Mouse (Mus musculus) c-Kit-negative CD71-positive TER-119-positive erythroid progenitor cells, embryonic 14.5 days (primary cell): ENCODE results near the gene 9230112D13Rik.

ENCODE experiments used
- DNase-seq: peaks from one replicate; pipeline ENCODE4 v3.0.0-alpha.2; 2013; ENCODE audit warnings: low read depth, low spot score

Gene 9230112D13Rik

DNA sequence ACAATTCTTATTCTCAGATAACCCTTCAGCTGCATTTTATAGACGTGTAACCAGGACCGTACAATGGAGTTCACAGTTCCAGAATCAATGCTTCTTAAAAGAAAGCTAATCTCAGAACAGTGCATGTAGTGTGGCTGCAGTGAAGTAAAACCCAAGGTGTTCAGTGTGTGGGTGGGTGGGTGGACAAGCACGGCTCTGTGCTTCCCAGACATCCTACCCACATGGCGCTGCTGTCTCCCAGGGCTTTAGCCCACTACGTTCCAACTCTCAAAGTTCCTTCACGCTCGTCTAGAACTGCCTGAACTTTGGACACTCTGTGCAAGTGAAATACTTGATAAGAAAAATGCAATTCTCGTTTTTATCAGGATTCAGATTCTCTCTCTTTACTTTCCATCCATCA is at the start of gene 9230112D13Rik:
9230112D13Rik (minus strand) TSS at position 101 of the 400 bp plus-strand sequence.
- no peak for DNase-seq

DNA sequence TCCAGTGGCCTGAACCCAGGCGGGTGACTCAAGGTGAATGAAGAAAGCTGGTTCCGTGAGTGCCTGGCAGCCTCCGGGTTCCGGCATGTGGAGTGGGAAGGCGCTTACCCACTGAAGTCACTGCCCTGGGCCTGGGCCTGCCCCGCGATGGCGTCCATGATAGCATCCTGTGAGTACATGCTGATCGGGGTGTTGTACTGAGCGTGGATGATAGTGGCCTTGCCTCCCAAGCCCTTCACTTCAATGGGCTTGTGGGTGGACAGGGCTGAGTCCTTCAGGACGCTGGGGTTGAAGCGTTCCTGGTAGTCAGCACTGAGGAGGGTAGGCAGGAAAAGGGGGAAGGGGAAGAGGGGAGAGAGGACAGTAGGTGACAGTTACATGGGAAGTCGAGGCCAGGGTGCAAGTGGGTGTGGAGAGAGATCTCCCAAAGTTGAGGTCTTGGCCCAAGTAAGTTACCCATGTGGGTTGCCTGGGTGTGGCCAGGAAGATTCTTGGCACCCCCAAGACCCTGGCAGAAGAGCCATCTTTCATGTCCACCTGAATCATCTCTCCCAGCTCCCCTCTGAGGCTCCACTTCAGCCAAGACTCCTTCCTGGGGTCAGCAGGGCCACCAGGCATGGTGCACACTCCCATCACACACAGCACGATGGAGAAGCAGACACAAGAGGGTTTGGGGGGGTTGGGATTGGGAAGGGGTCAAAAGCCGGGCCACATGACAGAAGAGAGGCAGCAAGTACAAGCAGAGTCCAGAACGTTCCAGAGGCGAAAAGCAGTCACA is 49.2 kb upstream of the 9230112D13Rik start:
- no peak for DNase-seq

DNA sequence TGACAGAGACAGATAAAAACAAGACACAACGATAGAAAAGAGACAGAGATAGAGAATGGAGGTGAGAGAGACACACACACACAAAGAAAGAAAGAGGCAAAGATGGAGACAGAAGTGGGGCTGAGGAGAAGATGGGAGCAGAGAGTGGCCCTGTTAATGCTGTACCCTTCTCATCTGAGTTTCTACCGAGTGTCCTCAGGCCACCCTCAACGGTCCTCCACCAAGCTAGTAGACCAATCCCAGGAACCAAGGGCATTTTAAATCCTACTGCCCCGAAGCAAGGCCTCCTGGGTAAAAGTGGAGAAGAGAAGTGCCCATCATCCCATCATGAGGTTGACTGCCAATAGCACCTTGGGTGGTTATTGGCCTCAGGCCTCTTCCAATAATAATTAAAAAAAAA is 48.3 kb upstream of the 9230112D13Rik start:
- no peak for DNase-seq

DNA sequence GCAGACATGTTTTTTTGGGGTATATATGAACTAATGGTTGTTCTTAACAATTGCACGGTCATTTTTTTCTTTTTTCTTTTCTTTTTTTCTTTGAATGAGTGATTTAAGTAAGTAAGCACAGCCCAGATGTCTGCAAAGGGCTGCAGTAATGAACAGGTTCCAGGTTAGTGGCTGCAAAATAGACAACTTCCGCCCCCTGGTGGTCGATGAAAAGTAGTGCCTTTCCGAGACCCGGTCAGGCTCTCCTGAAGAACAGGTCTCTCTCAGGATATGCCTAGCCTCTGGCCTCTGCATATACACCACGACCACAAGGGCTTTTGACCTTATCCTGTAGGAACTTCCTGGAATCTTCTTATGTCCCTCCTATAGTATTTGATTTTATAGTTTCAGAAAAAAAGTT is 47.7 kb upstream of the 9230112D13Rik start:
- peak; percentile 21 for DNase-seq

DNA sequence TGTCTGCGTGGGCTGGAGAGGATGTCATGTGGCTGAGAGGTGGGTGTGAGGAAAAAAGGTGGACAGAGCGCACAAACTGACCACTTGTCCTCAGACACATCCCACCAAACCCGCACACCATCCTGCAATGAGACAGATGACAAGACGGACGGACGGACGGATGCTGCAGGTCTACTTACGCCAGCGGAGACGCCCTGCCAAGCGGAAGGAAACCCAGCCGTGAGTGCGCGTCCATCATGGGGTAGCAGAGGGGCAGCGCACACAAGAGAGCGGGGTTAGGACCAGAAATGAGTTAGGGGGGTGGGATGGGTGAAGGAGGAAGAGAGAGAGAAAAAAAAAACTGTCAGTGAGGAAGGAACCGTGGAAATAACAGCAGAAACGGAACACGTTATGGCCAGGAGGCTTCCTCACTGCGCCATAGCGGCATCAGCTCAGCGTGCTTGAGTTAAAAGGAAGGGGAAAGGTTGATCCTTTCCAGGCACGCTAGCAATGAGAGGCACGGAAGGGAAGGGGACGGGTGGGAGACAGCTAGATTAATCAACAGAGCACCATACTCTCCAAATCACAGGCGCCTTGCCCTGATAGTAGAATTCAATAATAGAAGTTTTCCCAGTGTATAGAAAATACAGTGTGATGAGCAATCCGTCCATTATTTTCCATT is 47.1 kb upstream of the 9230112D13Rik start:
- DNase-seq: no peak

DNA sequence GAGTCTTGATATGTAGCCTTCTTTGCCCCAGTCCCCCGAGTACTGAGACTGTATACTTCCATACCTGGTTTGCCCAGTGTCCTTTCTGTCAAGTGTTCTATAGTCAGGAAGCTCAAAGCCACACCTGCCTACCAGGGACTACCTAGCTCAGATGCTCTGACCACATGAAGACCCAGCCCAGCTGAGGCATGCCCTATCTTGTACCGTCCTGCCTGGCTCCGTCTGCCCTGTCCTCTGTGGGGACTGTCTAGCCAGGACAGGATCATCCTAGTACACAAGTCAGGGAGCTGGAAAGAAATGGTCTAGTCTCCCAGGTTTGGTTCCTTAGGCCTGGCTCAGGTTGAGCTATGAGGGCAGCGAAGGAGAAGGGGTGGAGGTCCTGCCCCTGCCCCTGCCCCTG is 46.0 kb upstream of the 9230112D13Rik start:
- no peak for DNase-seq

DNA sequence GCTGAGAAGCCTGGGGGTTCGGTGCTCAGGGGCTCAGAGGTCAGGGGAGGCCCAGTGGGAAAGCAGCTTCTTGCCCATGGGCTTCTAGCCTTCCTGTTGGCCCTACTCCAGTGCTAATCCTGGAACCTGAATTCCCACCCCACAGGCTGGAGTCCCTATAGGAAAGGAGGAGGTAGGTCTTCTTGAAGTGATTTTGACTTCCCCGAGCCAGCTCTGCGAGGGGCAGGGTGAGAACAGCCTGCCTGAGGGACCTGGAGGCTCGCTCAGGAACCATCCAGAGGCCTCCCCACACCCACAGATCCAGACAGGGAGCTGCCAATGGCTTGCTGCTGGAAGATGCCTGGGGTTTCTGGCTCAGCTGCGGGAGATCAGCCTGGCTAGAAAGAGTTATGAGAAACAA is 45.1 kb upstream of the 9230112D13Rik start:
- no peak for DNase-seq

DNA sequence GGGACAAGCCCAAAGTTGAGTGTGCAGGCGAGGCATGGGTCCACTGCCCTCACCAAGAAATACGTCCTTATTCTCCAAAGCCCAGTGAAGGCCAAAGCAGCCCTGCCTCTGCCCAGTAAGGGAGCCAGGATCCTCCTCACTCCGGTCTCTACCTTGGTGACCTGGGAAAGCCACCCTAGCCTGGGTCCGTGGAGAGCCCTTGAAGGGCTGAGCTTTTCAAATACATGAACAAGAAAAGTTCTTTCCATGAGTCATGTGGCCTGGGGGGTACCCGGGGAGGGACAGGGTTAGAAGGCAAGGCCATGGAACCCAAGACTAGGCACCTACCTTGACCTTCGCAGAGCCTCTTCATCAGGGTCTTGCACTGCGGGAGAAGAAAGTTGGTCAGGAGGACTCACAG is 43.9 kb upstream of the 9230112D13Rik start:
- DNase-seq: no peak

DNA sequence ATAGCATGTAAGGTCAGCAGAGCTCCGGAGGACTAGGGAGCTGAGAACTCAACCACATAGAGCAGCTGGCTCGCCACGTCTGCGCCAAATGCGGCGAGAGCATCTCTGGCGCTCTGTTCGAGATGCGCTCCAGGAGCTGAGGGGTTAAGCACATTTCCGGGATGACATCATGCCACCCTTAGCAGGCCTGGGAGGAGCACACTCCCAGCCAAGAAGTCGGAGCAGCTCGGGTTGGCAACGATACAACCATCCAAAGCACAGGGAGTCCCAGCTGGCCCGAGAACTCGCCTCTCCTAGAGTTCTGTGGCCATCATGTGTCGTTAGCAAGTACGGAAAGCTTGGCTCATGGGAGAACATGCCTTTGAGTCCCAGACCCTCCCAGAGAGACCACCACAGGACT is 43.1 kb upstream of the 9230112D13Rik start:
- DNase-seq: no peak

DNA sequence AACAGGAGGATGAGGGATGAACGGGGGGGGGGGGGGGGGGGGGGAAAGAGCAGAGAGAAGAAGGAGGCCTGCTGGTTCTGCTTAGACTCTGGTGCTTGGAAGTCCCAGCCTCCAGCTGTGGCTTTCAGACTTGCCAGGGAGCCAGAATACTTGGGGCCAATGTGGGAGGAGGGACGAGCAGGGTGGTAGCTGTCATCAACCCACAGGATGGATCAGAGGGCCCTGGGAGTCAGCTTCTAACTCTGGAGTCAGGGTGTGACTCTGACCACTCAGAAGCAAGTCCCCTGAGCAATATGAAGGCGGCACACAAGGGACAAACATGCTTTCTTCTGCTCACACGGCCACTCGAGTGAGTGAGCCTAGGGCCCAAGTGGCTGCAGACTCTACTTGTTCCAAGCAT is 42.0 kb upstream of the 9230112D13Rik start:
- DNase-seq: no peak

DNA sequence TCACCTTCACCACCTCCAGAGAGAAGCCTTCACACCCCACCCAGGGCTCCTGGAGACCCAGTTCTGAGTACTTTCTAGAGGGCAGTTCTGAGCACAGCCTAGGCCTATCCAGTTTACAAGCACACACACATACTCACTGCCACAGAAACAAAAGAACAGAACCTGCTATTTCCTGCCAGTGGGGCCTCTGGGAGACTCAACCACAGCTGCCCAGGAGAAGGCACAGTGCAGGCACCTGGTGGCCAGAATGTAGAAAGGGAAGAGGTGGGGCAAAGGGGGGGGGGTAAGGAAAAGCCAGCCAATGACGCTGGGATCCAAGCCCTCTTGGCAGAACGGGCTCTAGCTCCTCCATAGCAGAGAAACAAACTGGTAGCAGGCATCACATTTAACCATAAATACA is 39.8 kb upstream of the 9230112D13Rik start:
- no peak for DNase-seq

DNA sequence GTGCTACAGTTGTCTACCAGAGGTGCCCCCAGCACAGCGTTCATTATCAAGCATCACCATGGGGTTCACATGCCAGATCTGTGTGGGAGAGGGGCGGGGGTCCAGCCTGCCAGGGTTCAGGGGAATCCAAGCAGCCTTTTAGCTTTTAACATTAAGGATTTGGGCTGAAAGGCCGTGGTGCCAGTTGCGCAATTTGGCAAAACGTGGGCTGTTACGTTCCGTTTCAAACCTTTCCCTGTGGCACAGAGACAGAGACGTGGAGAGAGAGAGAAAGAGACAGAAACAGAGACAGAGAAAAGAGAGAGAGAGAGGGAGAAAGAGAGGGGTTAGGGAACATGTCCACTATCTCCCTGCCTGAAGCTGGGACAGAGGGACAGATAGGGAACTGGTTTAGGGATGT is 39.0 kb upstream of the 9230112D13Rik start:
- no peak for DNase-seq

DNA sequence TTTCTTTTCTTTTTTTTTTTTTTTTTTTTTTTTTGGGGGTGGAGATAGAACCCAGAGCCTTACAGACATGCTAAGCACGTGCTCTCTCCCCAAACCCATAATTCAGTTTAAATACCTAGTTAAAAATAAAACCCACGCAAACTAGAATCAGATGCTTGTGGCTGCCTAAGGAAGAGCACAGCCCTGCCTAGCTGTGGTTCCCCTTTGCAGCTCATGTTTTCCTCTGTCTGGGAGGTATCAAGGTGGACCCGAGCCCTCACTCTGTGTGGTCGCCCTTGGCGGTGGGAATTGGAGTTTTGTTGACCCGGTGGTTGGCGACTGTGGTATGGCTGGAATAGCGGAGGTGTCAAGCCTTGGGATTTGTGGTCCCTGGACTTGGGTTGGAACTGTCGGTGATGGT is 36.3 kb upstream of the 9230112D13Rik start:
- no peak for DNase-seq

DNA sequence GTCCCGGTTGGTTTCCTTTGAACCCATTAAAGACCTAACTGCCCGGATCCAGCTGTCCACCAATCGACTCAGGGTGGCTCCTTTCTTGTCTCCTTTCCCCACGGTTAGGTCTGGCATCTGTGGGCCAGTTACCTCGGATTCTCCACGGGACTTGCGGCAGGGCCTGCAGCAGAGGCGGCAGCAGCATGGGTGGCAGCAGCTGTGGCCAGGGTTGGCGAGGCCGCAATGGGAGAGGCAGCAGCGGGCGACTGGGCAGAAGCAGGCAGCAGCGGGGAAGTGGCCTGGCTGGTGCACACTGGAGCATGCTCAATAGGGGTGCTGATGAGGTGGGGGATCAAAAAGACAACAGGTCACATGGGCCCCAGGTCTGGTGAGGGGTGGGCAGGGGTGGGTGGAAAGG is 32.6 kb upstream of the 9230112D13Rik start:
- no peak for DNase-seq

DNA sequence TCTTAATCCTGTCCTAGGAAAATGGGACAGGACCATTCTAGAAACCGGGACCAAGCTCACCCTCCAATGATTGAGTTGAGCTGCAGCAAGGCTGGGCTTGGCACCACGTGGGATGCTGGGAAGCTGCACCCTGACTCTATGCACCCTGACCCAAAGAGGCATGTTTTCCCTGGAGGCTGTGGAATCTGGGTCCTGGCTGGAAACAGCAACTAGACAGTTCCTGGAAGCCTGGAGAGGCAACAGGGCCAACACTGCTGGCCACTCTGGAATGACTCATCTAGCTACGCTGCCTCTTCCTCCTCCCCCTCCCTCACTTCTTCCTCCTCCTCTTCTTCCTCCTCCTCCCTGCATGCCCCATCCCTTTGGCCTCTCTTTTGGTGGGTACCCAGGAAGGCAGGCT is 31.4 kb upstream of the 9230112D13Rik start:
- DNase-seq: no peak

DNA sequence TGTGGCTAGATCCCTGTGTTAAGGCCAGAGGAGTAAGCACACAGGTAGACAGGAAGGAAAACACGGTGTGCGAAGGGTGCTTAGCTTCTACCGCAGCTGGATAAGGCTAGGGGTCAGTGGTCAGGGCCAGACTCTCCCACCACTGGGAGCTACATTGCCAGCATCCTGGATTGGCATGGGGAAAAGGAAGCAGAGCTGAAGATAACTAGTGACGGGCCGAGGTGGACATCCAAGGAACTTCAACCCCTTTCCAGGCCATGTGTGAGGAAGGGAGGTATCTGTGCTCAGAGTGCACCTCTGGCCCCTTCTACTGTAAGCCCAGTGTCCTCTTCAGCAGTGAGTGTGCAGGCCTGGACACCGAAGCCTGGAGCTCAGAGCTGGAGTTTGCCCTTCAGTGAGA is 30.9 kb upstream of the 9230112D13Rik start:
- DNase-seq: no peak

DNA sequence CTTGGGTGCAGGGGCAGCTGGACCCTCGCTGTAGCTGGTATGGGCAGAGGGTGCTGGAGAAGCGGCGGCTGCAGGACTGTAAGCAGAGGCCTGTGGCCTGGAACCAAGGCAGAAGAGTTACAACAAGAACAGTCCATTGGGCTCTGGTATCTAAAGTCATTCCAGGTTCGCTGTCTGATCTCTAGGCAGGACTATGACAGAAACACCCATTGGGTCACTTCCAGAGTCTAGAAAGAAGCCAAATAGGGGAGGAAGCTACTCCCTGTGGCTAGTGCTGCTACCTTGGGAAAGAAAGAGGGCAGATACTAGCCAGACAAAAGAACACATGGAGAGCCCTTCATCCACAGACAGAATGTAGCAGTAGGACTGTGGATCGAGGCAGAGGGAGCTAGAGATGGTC is 29.6 kb upstream of the 9230112D13Rik start:
- DNase-seq: no peak

DNA sequence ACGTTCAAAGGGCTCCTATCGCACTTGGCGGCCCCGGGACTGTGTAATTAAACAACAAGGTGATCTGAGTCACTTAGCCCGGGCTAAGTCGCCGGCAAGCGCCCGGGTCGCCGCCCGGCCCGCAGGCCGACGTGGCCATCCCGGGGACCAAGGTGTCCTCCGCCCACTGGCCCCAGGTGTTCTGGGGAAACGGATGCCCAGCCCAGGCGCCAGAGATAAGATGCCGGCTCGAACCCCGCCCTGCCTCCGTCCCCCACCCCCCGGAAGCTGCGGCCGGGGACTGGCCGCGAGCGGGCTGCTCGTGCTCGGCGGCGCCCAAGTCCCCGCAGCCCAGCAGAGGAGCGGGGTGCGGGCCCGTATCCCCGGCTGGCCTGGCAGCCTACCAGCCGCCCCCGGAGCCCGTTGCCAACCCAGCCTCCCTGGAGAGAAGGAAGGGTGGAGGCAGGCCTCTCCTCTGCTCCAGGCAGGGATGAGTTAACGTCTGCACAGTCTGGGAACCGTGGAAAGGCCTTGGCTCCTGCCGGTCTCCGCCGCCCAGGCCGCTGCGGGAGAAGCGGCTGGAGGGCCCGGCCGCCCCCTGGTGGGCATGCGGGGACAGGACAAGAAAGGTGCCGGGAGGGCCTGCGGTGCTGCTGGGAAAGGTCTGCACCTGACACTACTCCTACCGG is 26.5 kb upstream of the 9230112D13Rik start:
- peak; percentile 6 for DNase-seq

DNA sequence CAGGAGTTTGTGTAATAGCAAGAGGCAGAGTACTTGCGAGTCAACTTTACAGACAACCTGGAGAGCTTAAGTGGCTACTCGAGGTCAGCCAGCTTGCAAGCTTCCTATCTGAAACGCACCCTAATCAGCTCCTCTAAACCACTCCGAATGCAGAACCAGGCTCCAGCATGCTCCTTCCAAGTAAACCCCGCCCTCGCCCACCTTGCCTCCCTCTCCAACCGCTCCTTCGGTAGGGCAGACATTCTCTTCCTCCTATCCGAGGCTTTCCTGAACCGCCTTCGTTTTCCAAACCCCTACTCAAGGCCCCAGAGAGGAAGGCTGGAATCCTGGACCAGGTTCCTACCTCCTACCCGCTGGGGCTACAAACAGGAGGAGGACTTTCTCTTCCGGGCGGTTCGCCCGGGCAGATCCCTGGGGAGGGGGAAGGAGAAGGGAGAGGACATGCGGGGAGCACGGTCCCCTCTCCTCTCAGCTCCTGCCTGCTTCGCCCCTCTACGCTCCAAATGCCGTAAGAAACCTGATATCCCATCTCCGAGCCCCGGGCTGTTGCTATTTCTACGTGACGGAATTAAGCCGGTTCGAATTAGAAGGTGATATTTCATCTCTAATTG is 25.9 kb upstream of the 9230112D13Rik start:
- DNase-seq: no peak

DNA sequence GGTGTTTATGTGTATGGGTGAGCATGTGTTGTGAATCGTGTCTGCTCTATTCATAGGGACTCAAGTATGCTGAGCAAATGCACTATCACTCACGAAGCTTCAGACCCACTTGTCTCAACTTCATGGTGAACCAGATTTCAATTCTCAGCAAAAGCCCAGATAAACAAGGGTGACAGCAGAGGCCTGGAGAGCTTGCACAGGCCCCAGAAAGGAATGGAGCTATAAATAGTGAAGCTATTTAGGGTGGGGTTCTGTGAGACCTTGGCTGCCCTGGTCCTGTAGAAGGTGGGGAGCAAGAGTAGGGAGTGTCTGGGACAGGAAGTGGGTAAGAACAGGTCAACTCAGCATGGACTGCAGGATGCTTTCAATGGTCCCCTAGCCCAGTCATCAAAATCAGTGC is 21.9 kb upstream of the 9230112D13Rik start:
- no peak for DNase-seq

DNA sequence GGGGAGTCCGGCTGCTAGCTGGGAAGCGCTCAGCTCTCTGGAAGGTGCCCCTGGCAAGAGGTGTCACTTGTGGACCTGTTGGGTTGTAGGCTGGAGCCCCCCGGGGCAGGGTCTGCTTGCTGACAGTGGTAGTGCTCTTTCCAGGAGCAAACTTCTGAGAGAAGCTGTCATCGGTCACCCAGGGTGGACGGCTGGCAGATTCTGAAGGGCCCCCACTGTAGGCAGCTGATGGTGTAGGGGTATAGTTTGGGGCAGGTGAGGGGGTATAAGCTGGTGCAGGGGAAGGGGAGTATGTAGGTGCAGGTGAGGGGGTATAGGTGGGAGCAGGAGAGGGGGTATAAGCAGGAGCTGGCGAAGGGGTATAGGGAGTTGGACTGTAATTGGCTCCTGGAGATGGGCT is 21.4 kb upstream of the 9230112D13Rik start:
- DNase-seq: no peak

DNA sequence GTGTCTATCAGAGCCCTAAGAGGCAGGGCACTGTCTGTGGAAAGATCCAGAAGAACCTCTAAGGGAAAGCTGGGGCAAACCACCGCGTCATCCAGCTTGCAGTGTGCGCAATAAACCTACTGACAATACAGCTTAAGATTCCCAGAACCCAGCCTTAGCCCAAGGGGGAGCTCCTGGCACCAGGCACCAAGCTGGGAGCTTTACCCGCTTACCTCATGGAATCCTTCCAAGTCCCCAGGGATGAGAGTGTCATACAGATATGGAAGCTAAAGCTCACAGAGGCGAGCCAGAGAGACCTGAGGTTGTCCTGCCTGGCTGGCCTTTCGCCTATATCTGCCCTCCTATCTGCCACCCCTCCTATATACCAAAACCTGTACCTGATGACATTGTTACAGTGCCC is 21.0 kb upstream of the 9230112D13Rik start:
- no peak for DNase-seq
